Mouse (Mus musculus): ENCODE measurements around the gene Gulp1. TPM values are rescaled to one million over a fixed set of nuclear protein-coding genes. Genes with fewer than 3 reads are reported as not detected.

Gene Gulp1
- 6.2 and 9.8 TPM in 2 replicates for polyA plus RNA-seq (2014; fragmentation: Nextera tagmentation; extraction: Ambion mirVana)

GRCm38 (mm10) chr1:44551461-44552370 is at the start of gene Gulp1:
Gene Gulp1 (plus strand): TSS chr1:44551511.
- H3K4me1 ChIP-seq (ENCODE audit: control insufficient read depth, insufficient read depth, low read length): no peaks in the 10 kb centered on the region

GRCm38 (mm10) chr1:44550261-44550660 is 1.1 kb upstream of the Gulp1 start:
- H3K4me2 ChIP-seq (ENCODE audit: low read length): no peak overlapping the region
- no peaks in the 10 kb centered on the region for H3K27me3 ChIP-seq (ENCODE audit: control insufficient read depth, insufficient read depth, low read length)
- H3K27ac ChIP-seq (replicated peaks; ENCODE audit: low read depth, low read length): no peak overlapping the region
- 79% methylated on average over 6 of the region's 6 CpGs for WGBS
- no peaks in the 10 kb centered on the region for H3K9me3 ChIP-seq (ENCODE audit: control insufficient read depth, low read length)
- H3K4me3 ChIP-seq (replicated peaks; ENCODE audit: low read depth, low read length): no peak overlapping the region
- no peaks in the 10 kb centered on the region for H3K36me3 ChIP-seq (ENCODE audit: control insufficient read depth, insufficient read depth, low read length)
- no peaks in the 10 kb centered on the region for H3K4me1 ChIP-seq (ENCODE audit: control insufficient read depth, insufficient read depth, low read length)
- no peak for DNase-seq
- no peak for ATAC-seq (ENCODE audit: low FRiP score, low TSS enrichment)
- H3K9ac ChIP-seq (replicated peaks; ENCODE audit: low read length): no peak overlapping the region

More at GRCm38 (mm10) chr1:44551461-44552370, at the start of gene Gulp1:
- no peaks in the 10 kb centered on the region for H3K9me3 ChIP-seq (ENCODE audit: control insufficient read depth, low read length)
- WGBS: under 1% methylated on average over 55 of the region's 55 CpGs
- ATAC-seq (ENCODE audit: low FRiP score, low TSS enrichment): peak; percentile 87
- no peaks in the 10 kb centered on the region for H3K27me3 ChIP-seq (ENCODE audit: control insufficient read depth, insufficient read depth, low read length)
- peak within 1 kb of the TSS; percentile 46 for H3K9ac ChIP-seq (replicated peaks; ENCODE audit: low read length)
- H3K4me3 ChIP-seq (replicated peaks; ENCODE audit: low read depth, low read length): peak within 1 kb of the TSS; percentile 62
- peak; percentile 81 for DNase-seq
- H3K4me2 ChIP-seq (ENCODE audit: low read length): peak within 1 kb of the TSS; percentile 83
- H3K36me3 ChIP-seq (ENCODE audit: control insufficient read depth, insufficient read depth, low read length): no peaks in the 10 kb centered on the region
- peak within 1 kb of the TSS; percentile 39 for H3K27ac ChIP-seq (replicated peaks; ENCODE audit: low read depth, low read length)

DNA sequence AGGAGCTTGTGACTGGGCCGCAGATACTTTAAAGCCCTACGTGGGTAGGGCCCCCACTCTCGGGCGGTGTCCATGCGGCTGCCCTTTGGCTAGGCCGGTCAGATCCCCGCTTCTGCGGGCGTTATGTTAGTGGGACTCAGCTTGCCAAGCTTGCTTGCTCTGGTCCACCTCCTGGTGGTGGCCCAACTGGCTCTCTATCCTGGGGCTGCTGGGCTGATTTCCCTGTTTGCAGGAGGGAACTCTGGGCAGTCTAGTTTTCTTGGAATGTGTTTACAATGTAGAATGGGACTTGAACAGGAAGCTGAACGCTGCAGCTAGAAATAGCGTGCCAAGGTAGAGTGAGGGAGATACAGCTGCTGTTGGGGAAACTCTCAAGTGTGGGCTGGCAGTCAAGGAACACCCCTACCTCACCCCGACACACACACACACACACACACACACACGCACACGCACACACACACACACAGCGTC is 1.1 kb downstream of the Gulp1 start:
- ATAC-seq (ENCODE audit: low FRiP score, low TSS enrichment): peak; percentile 53
- peak overlapping the region; percentile 83 for H3K4me2 ChIP-seq (ENCODE audit: low read length)
- H3K4me3 ChIP-seq (replicated peaks; ENCODE audit: low read depth, low read length): peak overlapping the region; percentile 62
- no peaks in the 10 kb centered on the region for H3K36me3 ChIP-seq (ENCODE audit: control insufficient read depth, insufficient read depth, low read length)
- 6% methylated on average over 15 of the region's 15 CpGs for WGBS
- no peaks in the 10 kb centered on the region for H3K9me3 ChIP-seq (ENCODE audit: control insufficient read depth, low read length)
- peak overlapping the region; percentile 39 for H3K27ac ChIP-seq (replicated peaks; ENCODE audit: low read depth, low read length)
- peak overlapping the region; percentile 46; the same call in 1 of the 2 replicates for H3K9ac ChIP-seq (replicated peaks; ENCODE audit: low read length)
- no peaks in the 10 kb centered on the region for H3K27me3 ChIP-seq (ENCODE audit: control insufficient read depth, insufficient read depth, low read length)
- H3K4me1 ChIP-seq (ENCODE audit: control insufficient read depth, insufficient read depth, low read length): no peaks in the 10 kb centered on the region
- DNase-seq: peak; percentile 62

- Histone ChIP-seq H3K36me3 (ENCODE audit: control insufficient read depth, insufficient read depth, low read length) (no peaks in the 10 kb centered on the region), H3K27me3 (ENCODE audit: control insufficient read depth, insufficient read depth, low read length) (no peaks in the 10 kb centered on the region), H3K27ac (replicated peaks; ENCODE audit: low read depth, low read length) (no peak overlapping the region), H3K4me3 (replicated peaks; ENCODE audit: low read depth, low read length) (no peak overlapping the region), H3K9me3 (ENCODE audit: control insufficient read depth, low read length) (no peaks in the 10 kb centered on the region), H3K4me1 (ENCODE audit: control insufficient read depth, insufficient read depth, low read length) (no peaks in the 10 kb centered on the region), H3K9ac (replicated peaks; ENCODE audit: low read length) (no peak overlapping the region), H3K4me2 (ENCODE audit: low read length) (peak overlapping the region; percentile 83)
- WGBS: 13% methylated on average over 6 of the region's 6 CpGs
- ATAC-seq (ENCODE audit: low FRiP score, low TSS enrichment) (no peak), DNase-seq (peak; percentile 79)
These were observed 2.0 kb downstream of the Gulp1 start for GRCm38 (mm10) chr1:44553166-44553898.

GRCm38 (mm10) chr1:44567431-44567830 is 16.1 kb downstream of the Gulp1 start:
- Histone ChIP-seq H3K9me3 (ENCODE audit: control insufficient read depth, low read length) (no peaks in the 10 kb centered on the region), H3K4me2 (ENCODE audit: low read length) (no peak overlapping the region), H3K27ac (replicated peaks; ENCODE audit: low read depth, low read length) (no peak overlapping the region), H3K27me3 (ENCODE audit: control insufficient read depth, insufficient read depth, low read length) (no peaks in the 10 kb centered on the region), H3K9ac (replicated peaks; ENCODE audit: low read length) (no peak overlapping the region), H3K4me3 (replicated peaks; ENCODE audit: low read depth, low read length) (no peak overlapping the region), H3K36me3 (ENCODE audit: control insufficient read depth, insufficient read depth, low read length) (no peaks in the 10 kb centered on the region), H3K4me1 (ENCODE audit: control insufficient read depth, insufficient read depth, low read length) (no peaks in the 10 kb centered on the region)
- ATAC-seq (ENCODE audit: low FRiP score, low TSS enrichment) (no peak), DNase-seq (no peak)
- 79% methylated on average over 4 of the region's 4 CpGs for WGBS

DNA sequence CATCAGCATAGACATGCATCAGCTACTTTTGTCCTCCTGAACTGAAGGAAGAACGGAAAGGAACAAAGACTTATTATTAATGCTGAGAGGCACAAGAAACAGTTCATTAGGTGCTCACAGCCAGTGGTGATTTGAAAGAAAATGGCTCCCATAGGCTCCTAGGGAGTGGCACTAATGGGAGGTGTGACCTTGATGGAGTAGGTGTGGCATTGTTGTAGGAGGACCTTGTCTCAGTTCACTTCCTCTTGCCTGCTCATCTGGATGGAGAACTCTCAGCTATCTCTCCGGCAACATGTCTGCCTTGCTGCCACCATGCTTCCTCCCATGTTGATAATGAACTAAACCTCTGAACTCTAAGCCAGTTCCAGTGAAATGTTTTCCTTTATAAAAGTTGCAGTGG is 17.0 kb downstream of the Gulp1 start:
- Histone ChIP-seq H3K4me3 (replicated peaks; ENCODE audit: low read depth, low read length) (no peak overlapping the region), H3K9ac (replicated peaks; ENCODE audit: low read length) (no peak overlapping the region), H3K4me2 (ENCODE audit: low read length) (no peak overlapping the region), H3K36me3 (ENCODE audit: control insufficient read depth, insufficient read depth, low read length) (no peaks in the 10 kb centered on the region), H3K27me3 (ENCODE audit: control insufficient read depth, insufficient read depth, low read length) (no peaks in the 10 kb centered on the region), H3K4me1 (ENCODE audit: control insufficient read depth, insufficient read depth, low read length) (no peaks in the 10 kb centered on the region), H3K27ac (replicated peaks; ENCODE audit: low read depth, low read length) (no peak overlapping the region), H3K9me3 (ENCODE audit: control insufficient read depth, low read length) (no peaks in the 10 kb centered on the region)
- DNase-seq (no peak), ATAC-seq (ENCODE audit: low FRiP score, low TSS enrichment) (no peak)
- 76% methylated on average over 2 of the region's 2 CpGs for WGBS

GRCm38 (mm10) chr1:44576001-44576400 is 24.7 kb downstream of the Gulp1 start:
- Histone ChIP-seq H3K36me3 (ENCODE audit: control insufficient read depth, insufficient read depth, low read length) (no peaks in the 10 kb centered on the region), H3K4me2 (ENCODE audit: low read length) (no peak overlapping the region), H3K27ac (replicated peaks; ENCODE audit: low read depth, low read length) (no peak overlapping the region), H3K9me3 (ENCODE audit: control insufficient read depth, low read length) (no peaks in the 10 kb centered on the region), H3K27me3 (ENCODE audit: control insufficient read depth, insufficient read depth, low read length) (no peaks in the 10 kb centered on the region), H3K9ac (replicated peaks; ENCODE audit: low read length) (no peak overlapping the region), H3K4me3 (replicated peaks; ENCODE audit: low read depth, low read length) (no peak overlapping the region), H3K4me1 (ENCODE audit: control insufficient read depth, insufficient read depth, low read length) (no peaks in the 10 kb centered on the region)
- no peak for ATAC-seq (ENCODE audit: low FRiP score, low TSS enrichment)
- no peak for DNase-seq
- WGBS: 75% methylated on average over 1 of the region's 1 CpGs

DNA sequence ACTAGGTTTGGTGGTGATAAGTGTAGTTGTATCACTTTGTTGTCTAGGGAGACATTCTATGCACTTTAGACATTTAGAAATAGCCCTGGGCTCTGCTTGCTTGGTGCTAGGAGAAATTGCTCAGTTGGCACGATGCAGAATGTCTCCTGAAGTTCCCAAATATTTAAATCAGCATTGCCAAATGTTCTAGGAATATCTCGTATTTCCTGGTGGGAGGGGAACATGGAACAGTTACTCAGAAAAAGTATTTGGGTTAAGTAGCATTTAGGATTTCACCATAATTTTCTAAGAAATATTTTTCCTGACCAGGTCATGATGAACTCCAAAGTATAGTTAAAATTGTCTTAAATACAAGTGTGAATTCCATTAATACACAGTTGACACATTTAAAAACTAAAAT is 25.3 kb downstream of the Gulp1 start:
- H3K27me3 ChIP-seq (ENCODE audit: control insufficient read depth, insufficient read depth, low read length): no peaks in the 10 kb centered on the region
- H3K9ac ChIP-seq (replicated peaks; ENCODE audit: low read length): no peak overlapping the region
- H3K4me2 ChIP-seq (ENCODE audit: low read length): no peak overlapping the region
- no peak overlapping the region for H3K4me3 ChIP-seq (replicated peaks; ENCODE audit: low read depth, low read length)
- no peaks in the 10 kb centered on the region for H3K4me1 ChIP-seq (ENCODE audit: control insufficient read depth, insufficient read depth, low read length)
- DNase-seq (no peak), ATAC-seq (ENCODE audit: low FRiP score, low TSS enrichment) (no peak)
- no peaks in the 10 kb centered on the region for H3K36me3 ChIP-seq (ENCODE audit: control insufficient read depth, insufficient read depth, low read length)
- no peak overlapping the region for H3K27ac ChIP-seq (replicated peaks; ENCODE audit: low read depth, low read length)
- no peaks in the 10 kb centered on the region for H3K9me3 ChIP-seq (ENCODE audit: control insufficient read depth, low read length)
- WGBS: 91% methylated on average over 2 of the region's 2 CpGs

Data from midbrain, embryonic 14.5 days (tissue).